Mouse (Mus musculus): ENCODE results near the gene Nelfb. TPM values are rescaled to one million over a fixed set of nuclear protein-coding genes. Genes with fewer than 3 reads are reported as not detected.

Nelfb gene
- total RNA-seq, 4 experiments from 2014 or later, result 20.8 to 28.3 (median 22.6) TPM

- DNase-seq (ENCODE audit: low spot score in 2 of 2), result no peak
Measured at GRCm38 (mm10) chr2:25177076-25177475, 34.2 kb downstream of the Nelfb start.

GRCm38 (mm10) chr2:25176573-25176972 lies 34.7 kb downstream of the Nelfb start:
- DNase-seq (ENCODE audit: low spot score in 2 of 2), result no peak

GRCm38 (mm10) chr2:25175690-25176078 lies 35.6 kb downstream of the Nelfb start:
- no peak for DNase-seq (ENCODE audit: low spot score in 2 of 2)

- DNase-seq (ENCODE audit: low spot score in 2 of 2), result no peak
Measured at GRCm38 (mm10) chr2:25174866-25175689, 36.2 kb downstream of the Nelfb start.

- no peak for DNase-seq (ENCODE audit: low spot score in 2 of 2)
Measured at GRCm38 (mm10) chr2:25173821-25174220, 37.5 kb downstream of the Nelfb start.

GRCm38 (mm10) chr2:25172629-25173028 lies 38.7 kb downstream of the Nelfb start:
- DNase-seq (ENCODE audit: low spot score in 2 of 2), result no peak

- no peak for DNase-seq (ENCODE audit: low spot score in 2 of 2)
Measured at GRCm38 (mm10) chr2:25171769-25172153, 39.5 kb downstream of the Nelfb start.

GRCm38 (mm10) chr2:25171101-25171768 lies 40.1 kb downstream of the Nelfb start:
- no peak for DNase-seq (ENCODE audit: low spot score in 2 of 2)

GRCm38 (mm10) chr2:25170326-25171100 lies 40.8 kb downstream of the Nelfb start:
- no peak for DNase-seq (ENCODE audit: low spot score in 2 of 2)

- DNase-seq (ENCODE audit: low spot score in 2 of 2), result no peak
Measured at GRCm38 (mm10) chr2:25169778-25170177, 41.5 kb downstream of the Nelfb start.

GRCm38 (mm10) chr2:25168665-25168978 lies 42.7 kb downstream of the Nelfb start:
- DNase-seq (ENCODE audit: low spot score in 2 of 2), result no peak

GRCm38 (mm10) chr2:25167919-25168664 lies 43.2 kb downstream of the Nelfb start:
- DNase-seq (ENCODE audit: low spot score in 2 of 2), result no peak

- no peak for DNase-seq (ENCODE audit: low spot score in 2 of 2)
Measured at GRCm38 (mm10) chr2:25167481-25167880, 43.8 kb downstream of the Nelfb start.

GRCm38 (mm10) chr2:25157655-25158054 lies 53.6 kb downstream of the Nelfb start:
- DNase-seq (ENCODE audit: low spot score in 2 of 2), result no peak

GRCm38 (mm10) chr2:25156990-25157389 lies 54.3 kb downstream of the Nelfb start:
- DNase-seq (ENCODE audit: low spot score in 2 of 2), result no peak

GRCm38 (mm10) chr2:25156177-25156576 lies 55.1 kb downstream of the Nelfb start:
- no peak for DNase-seq (ENCODE audit: low spot score in 2 of 2)

GRCm38 (mm10) chr2:25151280-25151956 lies 59.9 kb downstream of the Nelfb start:
- no peak for DNase-seq (ENCODE audit: low spot score in 2 of 2)
